Mouse (Mus musculus) ES-Bruce4 (cell line): ENCODE measurements around the gene Xylt1. TPM values are rescaled to one million over a fixed set of nuclear protein-coding genes. Genes with fewer than 3 reads are reported as not detected.

Source experiments
- H3K27ac ChIP-seq: 2 replicates; pipeline ENCODE4 v1.5.1; 2012; ENCODE audit warnings: low read length, inconsistent platforms; ENCODE audit not compliant: insufficient read depth
- H3K27me3 ChIP-seq: 2 replicates; pipeline ENCODE4 v1.6.1; 2012; ENCODE audit warnings: mild to moderate bottlenecking, low read length, inconsistent platforms; ENCODE audit not compliant: control insufficient read depth, poor library complexity, insufficient read depth, severe bottlenecking
- H3K36me3 ChIP-seq: 2 replicates; pipeline ENCODE4 v1.6.1; 2012; ENCODE audit warnings: inconsistent platforms, mild to moderate bottlenecking, low read length, moderate library complexity; ENCODE audit not compliant: control insufficient read depth, poor library complexity, insufficient read depth, severe bottlenecking
- H3K4me1 ChIP-seq: one replicate; pipeline ENCODE4 v1.8.1; 2011; ENCODE audit warnings: low read length; ENCODE audit not compliant: control insufficient read depth, insufficient read depth
- H3K4me3 ChIP-seq: 2 replicates; pipeline ENCODE4 v1.5.1; 2011; ENCODE audit warnings: low read depth, mild to moderate bottlenecking, low read length
- H3K9ac ChIP-seq: 2 replicates; pipeline ENCODE4 v1.6.1; 2012; ENCODE audit warnings: low read depth, mild to moderate bottlenecking, inconsistent platforms; ENCODE audit not compliant: poor library complexity, severe bottlenecking
- H3K9me3 ChIP-seq: replicated peaks from 2 replicates; pipeline ENCODE4 v1.6.1; 2012; ENCODE audit warnings: mild to moderate bottlenecking, low read length, inconsistent platforms; ENCODE audit not compliant: control insufficient read depth, poor library complexity, insufficient read depth, severe bottlenecking
- CTCF ChIP-seq: IDR thresholded peaks from one replicate; pipeline ENCODE4 v1.8.1; 2011; ENCODE audit warnings: low read depth, low read length
- EP300 ChIP-seq: IDR thresholded peaks from 2 replicates; pipeline ENCODE4 v1.6.1; 2011; ENCODE audit warnings: low read depth, low read length; ENCODE audit not compliant: insufficient read depth
- POLR2A ChIP-seq: IDR thresholded peaks from one replicate; pipeline ENCODE4 v1.8.1; 2011; ENCODE audit warnings: low read length; ENCODE audit not compliant: insufficient read depth
- polyA plus RNA-seq: library from polyadenylated mRNA; stranded (reverse); fragments of >200 nt; gene quantifications from 2 replicates; pipeline ENCODE4 v1.2.4, GENCODE M21; 2011; ENCODE audit warnings: low read depth; ENCODE audit not compliant: missing spikeins, insufficient read depth, insufficient read length

The Xylt1 gene
- polyA plus RNA-seq, 1 experiment: 1.2 TPM

DNA sequence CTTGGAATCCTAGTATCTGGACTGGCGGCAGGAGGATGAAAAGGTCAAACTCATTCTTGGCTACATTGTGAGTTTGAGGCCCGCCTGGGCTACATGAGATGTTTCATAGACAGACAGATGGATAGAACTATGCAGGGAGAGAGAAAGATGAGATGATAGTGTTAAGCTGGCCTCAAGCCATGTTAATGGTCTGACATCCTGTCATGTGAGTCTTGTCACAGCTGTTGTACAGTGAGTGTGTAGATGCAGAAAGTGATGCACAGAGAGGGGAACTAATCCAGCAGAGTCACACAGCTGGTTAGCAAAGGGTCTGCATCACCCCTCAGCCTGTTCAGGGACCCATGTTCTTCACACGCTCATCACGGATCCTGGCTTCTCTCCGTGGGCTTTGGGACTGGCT, 19.2 kb downstream of the Xylt1 start:
- H3K27ac ChIP-seq: no peak overlapping the region
- no peaks in the 10 kb centered on the region for H3K9me3 ChIP-seq
- H3K27me3 ChIP-seq: no peaks in the 10 kb centered on the region
- no peak overlapping the region for H3K9ac ChIP-seq
- H3K4me1 ChIP-seq: no peaks in the 10 kb centered on the region
- H3K4me3 ChIP-seq: no peak overlapping the region
- TF ChIP-seq EP300: no peak
- no peak for TF ChIP-seq POLR2A
- no peak for TF ChIP-seq CTCF
- H3K36me3 ChIP-seq: no peaks in the 10 kb centered on the region

DNA sequence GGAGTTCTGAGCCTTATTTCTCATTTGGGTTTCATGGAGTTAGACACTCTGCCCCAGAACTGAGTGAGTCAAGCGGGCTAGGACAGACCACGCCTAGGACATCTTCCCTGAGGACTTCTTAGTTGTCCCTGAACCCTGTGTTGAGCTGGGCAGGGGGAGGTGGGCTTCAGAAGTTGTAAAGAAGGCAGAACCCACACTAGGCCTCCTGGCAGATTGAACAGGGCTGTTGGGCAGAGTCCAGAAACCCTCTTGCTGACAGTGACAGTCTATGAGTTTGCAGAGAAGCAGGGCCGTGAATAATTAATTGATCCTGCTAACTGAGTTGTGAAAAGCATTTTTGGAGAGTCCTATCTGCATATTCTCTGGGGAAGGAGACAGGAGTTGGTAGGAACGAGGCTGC, 20.8 kb downstream of the Xylt1 start:
- TF ChIP-seq CTCF (no peak), POLR2A (no peak), EP300 (no peak)
- Histone ChIP-seq H3K27ac (no peak overlapping the region), H3K9me3 (no peaks in the 10 kb centered on the region), H3K4me3 (no peak overlapping the region), H3K27me3 (no peaks in the 10 kb centered on the region), H3K4me1 (no peaks in the 10 kb centered on the region), H3K36me3 (no peaks in the 10 kb centered on the region), H3K9ac (no peak overlapping the region)

- Histone ChIP-seq H3K4me1 (no peaks in the 10 kb centered on the region), H3K27ac (no peak overlapping the region), H3K4me3 (no peak overlapping the region), H3K36me3 (no peaks in the 10 kb centered on the region), H3K27me3 (no peaks in the 10 kb centered on the region), H3K9me3 (no peaks in the 10 kb centered on the region), H3K9ac (no peak overlapping the region)
- TF ChIP-seq EP300: no peak
- no peak for TF ChIP-seq POLR2A
- TF ChIP-seq CTCF: no peak
Observed at GRCm38 (mm10) chr7:117406336-117406735, 25.6 kb downstream of the Xylt1 start.

DNA sequence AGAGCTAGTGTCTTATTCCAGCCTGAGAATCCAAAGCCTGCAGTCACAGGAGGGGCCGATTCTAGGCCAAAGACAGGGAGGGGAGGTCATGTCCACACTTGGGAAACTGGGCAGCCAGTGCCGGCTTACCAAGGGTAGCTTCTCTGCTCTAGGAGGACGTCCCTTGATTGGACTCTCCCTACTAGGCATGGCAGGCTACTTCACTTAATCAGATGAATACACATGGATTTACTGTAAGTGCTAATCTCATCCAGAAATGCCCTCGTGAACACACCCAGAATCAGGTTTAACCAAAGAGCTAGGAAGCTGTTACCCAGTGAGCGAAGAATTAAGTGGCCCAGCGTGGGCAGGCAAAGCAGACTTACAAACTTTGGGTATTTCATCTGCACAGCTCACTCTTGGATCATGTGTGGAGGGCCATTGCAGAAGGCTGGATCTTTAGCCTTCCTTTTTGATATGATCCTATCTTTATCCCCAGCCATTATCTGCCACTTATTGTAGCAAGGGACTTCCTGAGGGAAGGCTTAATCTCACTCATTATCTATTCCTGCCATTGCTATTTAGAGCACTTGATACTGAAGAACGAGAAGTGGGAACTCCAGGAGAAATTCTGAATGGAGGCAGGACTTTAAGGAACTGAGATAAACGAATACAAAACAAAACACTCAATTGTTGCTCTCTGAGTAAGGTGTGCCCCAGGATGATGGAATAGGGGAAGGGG, 28.6 kb downstream of the Xylt1 start:
- no peak overlapping the region for H3K9ac ChIP-seq
- H3K36me3 ChIP-seq: no peaks in the 10 kb centered on the region
- TF ChIP-seq CTCF: no peak
- no peak for TF ChIP-seq EP300
- TF ChIP-seq POLR2A: no peak

GRCm38 (mm10) chr7:117411874-117412273, 31.1 kb downstream of the Xylt1 start:
- Histone ChIP-seq H3K36me3 (no peaks in the 10 kb centered on the region), H3K27ac (no peak overlapping the region), H3K9ac (no peak overlapping the region), H3K4me3 (no peak overlapping the region), H3K4me1 (peaks cover 1% of the 10 kb centered on the region), H3K9me3 (no peaks in the 10 kb centered on the region), H3K27me3 (no peaks in the 10 kb centered on the region; the same call in 1 of the 2 replicates)
- no peak for TF ChIP-seq CTCF
- TF ChIP-seq EP300: no peak
- no peak for TF ChIP-seq POLR2A

More for the DNA sequence above, 28.6 kb downstream of the Xylt1 start:
- H3K9me3 ChIP-seq: no peaks in the 10 kb centered on the region
- H3K4me3 ChIP-seq: no peak overlapping the region
- H3K4me1 ChIP-seq: peaks cover 1% of the 10 kb centered on the region
- H3K27me3 ChIP-seq: no peaks in the 10 kb centered on the region; the same call in 1 of the 2 replicates
- H3K27ac ChIP-seq: no peak overlapping the region

GRCm38 (mm10) chr7:117412405-117412804, 31.6 kb downstream of the Xylt1 start:
- no peak overlapping the region for H3K4me3 ChIP-seq
- H3K27ac ChIP-seq: no peak overlapping the region
- H3K4me1 ChIP-seq: peaks cover 1% of the 10 kb centered on the region
- H3K27me3 ChIP-seq: no peaks in the 10 kb centered on the region; the same call in 1 of the 2 replicates
- H3K9ac ChIP-seq: no peak overlapping the region
- TF ChIP-seq POLR2A (no peak), EP300 (no peak), CTCF (no peak)
- no peaks in the 10 kb centered on the region for H3K9me3 ChIP-seq
- no peaks in the 10 kb centered on the region for H3K36me3 ChIP-seq
